Comparison of ENCODE assay signal across 12 mouse cellular contexts in the genomic region with DNA sequence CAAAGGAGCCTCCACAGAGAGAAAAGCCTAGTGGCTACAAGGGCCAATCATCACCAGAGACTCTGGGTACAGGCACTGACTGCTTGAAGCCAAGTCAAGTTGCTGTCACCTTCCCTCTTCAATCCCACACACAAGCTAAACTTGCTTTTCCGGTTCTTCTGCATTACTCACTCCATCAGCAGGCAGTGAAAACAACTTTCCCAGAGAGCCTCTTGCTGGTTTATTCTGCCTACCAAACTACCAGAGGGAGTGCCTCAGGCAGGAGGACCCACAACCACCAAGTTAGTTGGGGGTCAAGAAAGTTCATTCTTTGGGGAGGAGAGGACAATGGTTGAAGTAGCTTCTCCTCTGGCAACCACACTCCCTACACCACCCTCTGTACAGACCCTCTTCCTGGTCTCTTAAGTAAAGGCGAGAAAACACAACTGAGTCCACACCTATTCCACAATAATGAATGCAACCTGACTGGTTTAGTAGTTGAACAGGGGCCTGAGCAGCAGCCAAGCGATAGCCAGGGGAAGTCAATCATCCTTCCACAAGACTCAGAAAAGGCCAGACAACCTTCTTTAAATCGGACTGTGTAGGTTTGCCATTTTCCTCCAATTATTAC. TPM values are rescaled to one million over a fixed set of nuclear protein-coding genes. Genes with fewer than 3 reads are reported as not detected.
A peak's percentile ranks its signal among the peaks of the same experiment; 100 is the strongest.
DNase-seq lines count a peak whose midpoint lies in the region; ATAC-seq and TF ChIP-seq lines count a peak whose summit lies in the region.
"Had no signal": no experiment of that assay in that cellular context is flagged by ENCODE, and none has a peak within 500 bp of the region (broad histone marks: within the 10 kb centered on the region; RNA-seq: fewer than 3 reads in every experiment).

No protein-coding gene starts in this region.

- WGBS in lung, postnatal 0 days: 58% methylated on average over 4 of the region's 4 CpGs
- 96% methylated on average over 4 of the region's 4 CpGs for WGBS in forebrain, embryonic 12.5 days
- WGBS in hindbrain, embryonic 10.5 days: 83% methylated on average over 4 of the region's 4 CpGs

- H3K4me3 ChIP-seq in lung, postnatal 0 days (ENCODE audit: low read depth, low read length): no peak overlapping the region
- no peak overlapping the region for H3K4me3 ChIP-seq in forebrain, embryonic 12.5 days (replicated peaks)
- no peak overlapping the region for H3K4me3 ChIP-seq in hindbrain, embryonic 10.5 days
- H3K4me3 ChIP-seq: erythroblast, embryonic 14.5 days had no signal

- H3K9me3 ChIP-seq in lung, postnatal 0 days (ENCODE audit: low read length): no peaks in the 10 kb centered on the region
- no peaks in the 10 kb centered on the region for H3K9me3 ChIP-seq in forebrain, embryonic 12.5 days
- no peaks in the 10 kb centered on the region for H3K9me3 ChIP-seq in hindbrain, embryonic 10.5 days

- peak overlapping the region; percentile 19; the same call in 1 of the 2 replicates for H3K4me2 ChIP-seq in lung, postnatal 0 days (replicated peaks; ENCODE audit: low read depth, low read length)
- H3K4me2 ChIP-seq in forebrain, embryonic 12.5 days: no peak overlapping the region

- H3K27ac ChIP-seq in lung, postnatal 0 days (ENCODE audit: low read length): peak overlapping the region; percentile 74
- no peak overlapping the region for H3K27ac ChIP-seq in forebrain, embryonic 12.5 days
- H3K27ac ChIP-seq in hindbrain, embryonic 10.5 days: no peak overlapping the region
- H3K27ac ChIP-seq: macrophage had no signal

- peaks cover 31% of the 10 kb centered on the region for H3K4me1 ChIP-seq in lung, postnatal 0 days (ENCODE audit: insufficient read depth, low read depth, low read length)
- peaks cover 4% of the 10 kb centered on the region for H3K4me1 ChIP-seq in forebrain, embryonic 12.5 days
- peaks cover 14% of the 10 kb centered on the region; the same call in 1 of the 2 replicates for H3K4me1 ChIP-seq in hindbrain, embryonic 10.5 days (replicated peaks)

- TF ChIP-seq CTCF in lung, postnatal 0 days (IDR thresholded peaks at IDR 0.05): no peak

- peak; percentile 93 for ATAC-seq in lung, postnatal 0 days
- no peak for ATAC-seq in forebrain, embryonic 12.5 days (ENCODE audit: low FRiP score)

- DNase-seq in embryo, embryonic 10 days (ENCODE audit: low spot score): peak; percentile 62
- no peak for DNase-seq in embryo, embryonic 10.5 days (ENCODE audit: low spot score)
- DNase-seq in embryo, embryonic 9.5 days (ENCODE audit: extremely low spot score): peak; percentile 11
- DNase-seq in kidney, adult 8-10 months: peak; percentile 30 to 80
- peak; percentile 95 for DNase-seq in lung, postnatal 0 days (ENCODE audit: low spot score)
- no peak for DNase-seq in spleen, adult 12 weeks (ENCODE audit: low spot score)
- DNase-seq in hindbrain, embryonic 10.5 days (ENCODE audit: low spot score): no peak
- DNase-seq: right cerebral cortex, postnatal 14 days had no signal

- TF ChIP-seq EP300 in lung, postnatal 0 days (IDR thresholded peaks at IDR 0.05): peak; percentile 88

- no peak overlapping the region for H3K9ac ChIP-seq in lung, postnatal 0 days (replicated peaks; ENCODE audit: low read depth)
- no peak overlapping the region for H3K9ac ChIP-seq in forebrain, embryonic 12.5 days

- H3K27me3 ChIP-seq in lung, postnatal 0 days (replicated peaks; ENCODE audit: insufficient read depth, low read length): no peaks in the 10 kb centered on the region
- H3K27me3 ChIP-seq in forebrain, embryonic 12.5 days: no peaks in the 10 kb centered on the region
- H3K27me3 ChIP-seq in hindbrain, embryonic 10.5 days (ENCODE audit: insufficient read depth, poor library complexity, severe bottlenecking): no peaks in the 10 kb centered on the region

- peaks cover 3% of the 10 kb centered on the region; the same call in 1 of the 2 replicates for H3K36me3 ChIP-seq in lung, postnatal 0 days (ENCODE audit: insufficient read depth, low read length)
- peaks cover 29% of the 10 kb centered on the region for H3K36me3 ChIP-seq in forebrain, embryonic 12.5 days (replicated peaks)
- H3K36me3 ChIP-seq in hindbrain, embryonic 10.5 days: peaks cover 87% of the 10 kb centered on the region

RNA-seq across cellular contexts. Expression of a gene that starts 9.6 kb away (rescaled TPM):
- polyA plus RNA-seq in lung, postnatal 0 days (2015; fragmentation: Nextera tagmentation; extraction: Ambion mirVana): 630 and 647 TPM in 2 replicates
- polyA plus RNA-seq in forebrain, embryonic 12.5 days (2016; fragmentation: Nextera tagmentation; extraction: Ambion mirVana): 539 and 565 TPM in 2 replicates
- polyA plus RNA-seq in hindbrain, embryonic 10.5 days (2016; fragmentation: Nextera tagmentation; extraction: Ambion mirVana): 669 and 687 TPM in 2 replicates

RNA-seq across cellular contexts. Expression of a gene that starts 10.4 kb away (rescaled TPM):
- polyA plus RNA-seq in lung, postnatal 0 days (2015; fragmentation: Nextera tagmentation; extraction: Ambion mirVana): 32.9 and 34.8 TPM in 2 replicates
- polyA plus RNA-seq in forebrain, embryonic 12.5 days (2016; fragmentation: Nextera tagmentation; extraction: Ambion mirVana): 36.2 and 38.4 TPM in 2 replicates
- 42.2 and 43.1 TPM in 2 replicates for polyA plus RNA-seq in hindbrain, embryonic 10.5 days (2016; fragmentation: Nextera tagmentation; extraction: Ambion mirVana)

RNA-seq across cellular contexts. Expression of a gene that starts 16.2 kb away (rescaled TPM):
- 60.0 and 74.0 TPM in 2 replicates for polyA plus RNA-seq in lung, postnatal 0 days (2015; fragmentation: Nextera tagmentation; extraction: Ambion mirVana)
- polyA plus RNA-seq in forebrain, embryonic 12.5 days (2016; fragmentation: Nextera tagmentation; extraction: Ambion mirVana): 88.9 and 93.6 TPM in 2 replicates
- 123 and 129 TPM in 2 replicates for polyA plus RNA-seq in hindbrain, embryonic 10.5 days (2016; fragmentation: Nextera tagmentation; extraction: Ambion mirVana)

RNA-seq across cellular contexts. Expression of a gene that starts 26.5 kb away (rescaled TPM):
- polyA plus RNA-seq in lung, postnatal 0 days (2015; fragmentation: Nextera tagmentation; extraction: Ambion mirVana): 151 and 168 TPM in 2 replicates
- polyA plus RNA-seq in forebrain, embryonic 12.5 days (2016; fragmentation: Nextera tagmentation; extraction: Ambion mirVana): 83.4 and 95.5 TPM in 2 replicates
- 113 and 119 TPM in 2 replicates for polyA plus RNA-seq in hindbrain, embryonic 10.5 days (2016; fragmentation: Nextera tagmentation; extraction: Ambion mirVana)

RNA-seq across cellular contexts. Expression of a gene that starts 35.5 kb away (rescaled TPM):
- 1.8 and 2.5 TPM in 2 replicates for polyA plus RNA-seq in lung, postnatal 0 days (2015; fragmentation: Nextera tagmentation; extraction: Ambion mirVana)
- polyA plus RNA-seq in forebrain, embryonic 12.5 days (2016; fragmentation: Nextera tagmentation; extraction: Ambion mirVana): 0.09 and 0.26 TPM in 2 replicates
- 0.14 and 0.20 TPM in 2 replicates for polyA plus RNA-seq in hindbrain, embryonic 10.5 days (2016; fragmentation: Nextera tagmentation; extraction: Ambion mirVana)
- polyA plus RNA-seq: macrophage; neural tube, embryonic 11.5 days had no signal

Comparison
In these comparisons a context has a peak if more than half of its experiments do, and no peak if none do; other contexts are left out.
1. DNase-seq: peak in embryo, embryonic 10 days (single experiment), embryo, embryonic 9.5 days (single experiment), kidney, adult 8-10 months (2 of 2) and lung, postnatal 0 days (single experiment); none in embryo, embryonic 10.5 days (single experiment), spleen, adult 12 weeks (single experiment) and hindbrain, embryonic 10.5 days (single experiment).